Mouse (Mus musculus) B cell, adult 67 days (primary cell): Measurements from ENCODE around the gene Mycbpap. TPM values are rescaled to one million over a fixed set of nuclear protein-coding genes. Genes with fewer than 3 reads are reported as not detected.

ENCODE experiments used
- total RNA-seq, 2 experiments: library from RNA; stranded (reverse); gene quantifications; 4 replicates each; pipeline ENCODE4 v1.2.4; 2023

The Mycbpap gene
- 1 to 10 TPM in 1 of 2 experiments, not detected in 1; 1.0 TPM for total RNA-seq

DNA sequence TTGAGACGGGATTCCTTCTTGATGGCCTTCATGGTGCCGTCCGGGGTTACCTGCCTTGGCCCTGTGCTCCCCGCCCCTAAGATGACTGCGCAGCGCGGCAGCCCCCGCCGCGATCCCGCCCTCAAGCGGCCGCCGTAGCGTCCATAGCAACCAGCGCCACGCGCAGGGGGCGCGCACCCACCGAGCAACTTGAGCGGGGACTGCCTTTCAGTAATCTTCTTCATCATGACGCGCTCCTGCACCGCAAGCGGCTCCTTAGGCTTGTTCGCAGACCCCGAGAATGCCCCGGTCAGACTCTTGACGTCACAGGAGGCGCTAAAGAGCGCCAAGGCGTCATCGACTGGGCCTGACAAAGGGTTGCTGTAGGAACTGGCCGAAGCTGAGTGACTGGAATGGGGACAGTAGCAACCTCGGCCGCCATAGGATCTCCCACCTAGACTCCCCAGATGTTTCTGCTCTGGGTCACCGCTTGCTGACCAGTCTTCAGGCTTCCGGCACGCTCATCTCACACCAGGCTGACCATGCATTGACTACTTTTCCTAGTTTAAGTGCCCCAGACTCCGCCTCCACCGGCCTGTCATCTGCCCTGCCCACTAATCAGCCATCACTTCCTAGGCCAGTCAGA lies at the start of gene Mycbpap:
Mycbpap (minus strand) TSS at position 524 of the 625 bp plus-strand sequence.

DNA sequence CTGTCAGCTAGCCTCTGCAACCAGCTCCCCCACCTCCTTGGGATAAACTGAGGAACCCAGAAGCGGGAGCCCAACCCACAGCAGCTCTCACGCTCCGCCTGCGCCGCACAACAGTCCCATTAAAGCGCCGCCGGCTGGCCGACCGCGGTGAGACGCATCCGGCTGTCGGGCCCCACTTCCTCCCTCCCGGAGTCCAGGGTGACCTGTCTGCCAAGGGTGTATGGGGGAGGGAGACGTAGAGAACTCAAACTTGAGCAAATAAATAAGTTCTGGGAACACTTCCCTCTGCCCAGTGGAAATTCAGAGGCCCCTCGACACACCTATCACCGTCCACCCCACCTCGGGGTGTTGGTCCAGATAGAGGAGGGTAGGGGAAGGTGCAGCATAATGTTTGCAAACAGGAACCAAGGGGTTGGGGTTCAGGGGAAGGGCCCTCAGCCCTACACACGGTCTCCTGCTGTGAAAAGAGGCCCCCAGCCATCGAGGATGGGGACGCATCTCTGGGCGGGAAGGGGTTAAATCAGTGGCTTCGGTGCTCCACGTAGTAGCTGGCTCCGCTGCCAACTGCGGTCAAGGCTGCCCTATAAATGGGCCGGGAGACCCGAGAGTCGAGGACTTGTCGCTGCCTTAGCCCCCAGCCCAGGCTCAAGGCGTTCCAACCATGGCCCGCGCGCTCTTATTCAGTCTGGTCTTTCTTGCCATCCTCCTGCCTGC lies 43.1 kb upstream of the Mycbpap start, which contains the start of gene Chad:
Chad (plus strand) TSS at position 611 of the 714 bp plus-strand sequence.

DNA sequence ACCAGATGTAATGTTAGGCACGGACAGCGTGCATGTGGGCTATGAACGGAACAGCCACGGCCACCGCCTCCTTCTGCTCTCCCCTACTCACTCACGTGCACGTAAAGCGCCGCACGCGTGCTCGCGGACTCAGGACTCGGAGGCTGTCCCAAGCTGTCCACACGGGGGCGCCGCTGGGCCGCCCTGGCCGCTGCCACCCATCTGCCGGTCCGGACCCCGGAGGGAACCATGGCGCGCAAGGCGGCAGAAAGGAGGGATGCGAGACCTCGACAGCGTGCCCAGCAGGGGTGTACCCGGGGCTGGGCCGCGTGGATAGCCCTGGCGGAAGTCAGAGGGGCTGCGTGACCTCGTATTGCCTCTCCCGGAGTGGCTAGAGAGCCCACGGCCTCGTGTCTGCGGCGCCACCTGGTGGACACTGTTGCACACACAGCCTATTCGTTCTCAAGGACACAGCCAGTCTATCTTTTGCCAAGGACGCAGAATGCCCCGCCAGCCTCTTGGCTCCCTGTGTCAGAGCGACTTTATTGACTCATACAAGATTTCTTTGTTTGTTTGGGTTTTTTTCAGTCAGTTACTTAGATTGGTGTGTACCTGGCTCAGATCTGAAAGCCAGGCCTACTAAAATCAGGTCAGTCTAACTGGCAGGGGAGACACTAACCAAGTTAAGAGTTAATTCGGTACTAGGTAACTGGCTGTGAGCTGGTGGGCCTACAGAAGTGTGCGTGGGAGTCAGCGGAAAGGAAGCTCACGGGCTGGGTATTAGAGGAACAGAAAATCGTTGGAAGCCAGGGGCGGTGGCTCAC lies 27.5 kb upstream of the Mycbpap start, which contains the start of gene Rsad1:
Rsad1 (minus strand) TSS at position 368 of the 803 bp plus-strand sequence.

DNA sequence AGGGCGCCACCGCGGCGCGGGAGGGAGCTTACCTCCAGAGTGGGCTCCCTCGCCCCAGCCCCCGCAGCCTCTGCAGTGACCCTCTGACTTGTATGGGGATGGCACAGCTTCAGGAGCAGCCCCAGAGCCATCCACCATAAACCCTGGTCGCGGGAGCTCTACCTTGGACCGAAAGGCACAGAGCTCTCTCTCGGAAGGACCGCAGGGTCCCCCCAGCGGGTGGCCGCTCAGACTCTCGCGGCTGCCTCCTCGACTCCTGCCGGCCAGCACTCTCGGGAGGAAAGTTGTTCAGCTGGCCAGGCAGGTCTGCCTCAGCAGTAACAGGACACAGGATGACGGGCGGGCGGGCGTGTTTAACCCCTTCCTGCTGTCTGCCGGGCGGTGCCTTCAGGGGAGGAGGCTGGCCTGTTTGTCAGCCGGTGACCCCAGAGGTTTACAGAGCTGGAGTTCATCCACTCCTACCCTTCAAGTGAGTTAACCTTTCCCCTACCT lies 21.8 kb downstream of the Mycbpap start, which contains the start of gene Epn3:
Epn3 (minus strand) TSS at position 314 of the 492 bp plus-strand sequence.

DNA sequence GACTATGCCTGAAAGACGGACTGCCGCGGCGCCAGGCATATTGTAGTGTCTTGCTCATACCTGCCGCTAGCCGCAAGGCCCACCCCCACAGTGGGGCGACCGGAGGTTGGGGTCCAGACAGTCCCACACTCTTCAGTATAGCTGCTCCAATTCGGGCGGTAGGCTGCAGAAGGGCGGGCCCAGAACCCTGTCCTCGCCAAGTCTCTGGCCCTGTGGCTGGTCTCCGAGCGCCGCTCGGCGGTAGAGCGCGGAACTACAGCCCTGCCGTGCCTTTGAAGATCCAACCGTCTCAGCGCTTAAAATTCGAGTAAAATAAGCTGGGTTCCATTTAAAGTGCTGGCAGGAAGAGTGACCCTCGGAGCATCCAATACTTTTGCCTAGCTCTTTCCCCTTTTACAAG lies 35.5 kb downstream of the Mycbpap start, which contains the start of gene Spata20:
Spata20 (minus strand) TSS at position 179 of the 400 bp plus-strand sequence.

DNA sequence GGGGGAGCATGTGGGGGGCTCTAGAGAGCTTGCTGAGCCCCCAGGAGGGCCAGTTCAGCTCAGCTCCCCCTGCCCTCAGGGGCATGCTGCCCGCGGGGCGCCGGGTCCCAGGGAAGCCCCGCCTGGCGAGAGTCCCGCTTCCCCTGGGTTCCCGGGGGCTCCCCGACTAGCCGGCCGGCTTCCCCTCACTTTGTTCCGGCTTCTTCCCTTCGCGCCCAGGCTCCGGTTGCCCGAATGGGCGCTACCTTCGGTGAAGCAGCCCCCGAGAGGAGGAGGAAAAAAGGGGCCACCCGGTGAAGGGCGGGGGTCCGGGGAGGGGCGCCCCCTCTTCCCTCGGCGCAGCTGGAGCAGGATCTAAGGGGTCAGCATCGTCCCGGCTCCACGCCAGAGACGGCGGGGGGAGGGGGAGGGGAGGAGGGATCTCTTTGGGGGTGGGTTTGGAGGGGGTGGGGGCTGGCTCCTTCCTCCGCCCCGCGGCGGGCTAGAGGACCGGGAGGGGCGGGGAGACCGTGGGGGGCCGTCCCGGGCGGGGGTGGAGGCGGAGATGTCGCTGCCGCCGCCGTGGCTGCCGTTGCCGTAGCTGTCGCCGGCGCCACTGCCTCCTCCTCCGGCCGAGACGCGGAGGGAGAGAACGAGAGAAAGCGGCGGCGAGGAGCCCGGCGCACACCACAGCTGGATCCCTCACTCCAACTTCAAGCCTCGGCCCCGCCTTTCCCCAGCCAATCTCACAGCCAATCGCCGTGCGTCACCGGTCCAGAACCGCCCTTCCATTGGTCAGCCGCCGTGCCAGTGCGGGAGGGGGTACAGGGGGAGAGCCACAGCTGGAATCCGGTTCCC lies 47.6 kb downstream of the Mycbpap start, which contains the start of gene Cacna1g:
Cacna1g (minus strand) TSS at position 492 of the 837 bp plus-strand sequence.

Other genes starting within 250 kb of the Mycbpap start
- not detected for gene Gm21885, start 239.9 kb downstream of the Mycbpap start, total RNA-seq
- gene Luc7l3, start 199.8 kb downstream of the Mycbpap start, total RNA-seq, result 100 to 1,000 TPM; 101 to 104 TPM
- gene Ankrd40, start 193.7 kb downstream of the Mycbpap start, total RNA-seq, result 10 to 100 TPM; 59.0 to 64.9 TPM
- under 1 TPM; 0.62 to 0.96 TPM for gene Abcc3, start 128.7 kb downstream of the Mycbpap start, total RNA-seq
- not detected for gene Cacna1g, start 47.5 kb downstream of the Mycbpap start, total RNA-seq
- not detected for gene Spata20, start 35.6 kb downstream of the Mycbpap start, total RNA-seq
- not detected for gene Epn3, start 21.8 kb downstream of the Mycbpap start, total RNA-seq
- 1 to 10 TPM; 7.9 to 9.0 TPM for gene Rsad1, start 27.5 kb upstream of the Mycbpap start, total RNA-seq
- gene Chad, start 43.3 kb upstream of the Mycbpap start, total RNA-seq, result not detected
- gene Acsf2, start 80.1 kb upstream of the Mycbpap start, total RNA-seq, result 10 to 100 TPM; 79.2 to 95.4 TPM
- 10 to 100 TPM; 62.1 to 68.1 TPM for gene Lrrc59, start 108.0 kb upstream of the Mycbpap start, total RNA-seq
- 10 to 100 TPM; 16.9 to 25.4 TPM for gene Mrpl27, start 132.0 kb upstream of the Mycbpap start, total RNA-seq
- 1 to 10 TPM; 1.4 to 2.3 TPM for gene Eme1, start 132.2 kb upstream of the Mycbpap start, total RNA-seq
- gene Xylt2, start 155.8 kb upstream of the Mycbpap start, total RNA-seq, result 10 to 100 TPM; 20.6 to 28.2 TPM
- not detected for gene Gm11541, start 182.8 kb upstream of the Mycbpap start, total RNA-seq
- under 1 TPM in 1 of 2 experiments, not detected in 1; 0.47 TPM for gene Cdc34b, start 220.0 kb upstream of the Mycbpap start, total RNA-seq